Comparison of ENCODE assay signal across 25 mouse cellular contexts in genomic region chr7:126675104-126675503, GRCm38 (mm10). TPM values are rescaled to one million over a fixed set of nuclear protein-coding genes. Genes with fewer than 3 reads are reported as not detected.
A peak's percentile ranks its signal among the peaks of the same experiment; 100 is the strongest.
DNase-seq lines count a peak whose midpoint lies in the region; ATAC-seq and TF ChIP-seq lines count a peak whose summit lies in the region.
"Had no signal": no experiment of that assay in that cellular context is flagged by ENCODE, and none has a peak within 500 bp of the region (broad histone marks: within the 10 kb centered on the region; RNA-seq: fewer than 3 reads in every experiment).

No protein-coding gene starts in this region.

- H3K27me3 ChIP-seq in heart, embryonic 12.5 days (replicated peaks), result no peaks in the 10 kb centered on the region
- H3K27me3 ChIP-seq in heart, postnatal 0 days (ENCODE audit: control insufficient read depth, insufficient read depth, low read length), result no peaks in the 10 kb centered on the region
- H3K27me3 ChIP-seq in liver, embryonic 16.5 days (ENCODE audit: control insufficient read depth, insufficient read depth, low read depth, low read length), result no peaks in the 10 kb centered on the region
- no peaks in the 10 kb centered on the region for H3K27me3 ChIP-seq in liver, embryonic 12.5 days (replicated peaks)
- H3K27me3 ChIP-seq: embryonic facial prominence, embryonic 12.5 days; heart, embryonic 13.5 days; stomach, embryonic 15.5 days had no signal

- H3K27ac ChIP-seq in heart, embryonic 12.5 days (ENCODE audit: poor library complexity, severe bottlenecking), result no peak overlapping the region
- peak overlapping the region; percentile 86; the same call in 1 of the 2 replicates for H3K27ac ChIP-seq in heart, postnatal 0 days (ENCODE audit: low read depth)
- no peak overlapping the region for H3K27ac ChIP-seq in liver, embryonic 16.5 days (ENCODE audit: low read length)
- H3K27ac ChIP-seq in liver, embryonic 12.5 days, result no peak overlapping the region
- H3K27ac ChIP-seq: embryonic facial prominence, embryonic 12.5 days; macrophage; stomach, embryonic 15.5 days had no signal

- no peak for TF ChIP-seq CTCF in heart, postnatal 0 days (IDR thresholded peaks at IDR 0.05; ENCODE audit: low read depth)

- no peak for ATAC-seq in heart, embryonic 12.5 days (ENCODE audit: insufficient number of reproducible peaks, low FRiP score)
- no peak for ATAC-seq in heart, postnatal 0 days (ENCODE audit: insufficient read depth, low read depth)
- ATAC-seq in liver, embryonic 16.5 days (ENCODE audit: low read depth), result no peak
- no peak for ATAC-seq in liver, embryonic 12.5 days
- 0 out of 2 replicates have a peak, but pooled peaks have one; percentile 17 for ATAC-seq in granulocyte monocyte progenitor cell, adult 5-6 weeks (replicated peaks; ENCODE audit: poor library complexity, severe bottlenecking)
- ATAC-seq: forebrain, embryonic 14.5 days; hindbrain, embryonic 16.5 days had no signal

- no peak for TF ChIP-seq EP300 in heart, postnatal 0 days (IDR thresholded peaks at IDR 0.05; ENCODE audit: low read depth)

- H3K36me3 ChIP-seq in heart, embryonic 12.5 days, result peaks cover 24% of the 10 kb centered on the region
- H3K36me3 ChIP-seq in heart, postnatal 0 days (replicated peaks; ENCODE audit: control insufficient read depth, insufficient read depth, low read length), result peaks cover 12% of the 10 kb centered on the region; the same call in 1 of the 2 replicates
- H3K36me3 ChIP-seq in liver, embryonic 16.5 days (ENCODE audit: control insufficient read depth, insufficient read depth), result peaks cover 3% of the 10 kb centered on the region; the same call in 1 of the 2 replicates
- peaks cover 76% of the 10 kb centered on the region for H3K36me3 ChIP-seq in liver, embryonic 12.5 days

- 91% methylated on average over 8 of the region's 8 CpGs for WGBS in heart, embryonic 12.5 days
- WGBS in heart, postnatal 0 days, result 90% methylated on average over 8 of the region's 8 CpGs
- WGBS in liver, embryonic 16.5 days (ENCODE audit: insufficient replicate concordance), result 76% methylated on average over 8 of the region's 8 CpGs
- WGBS in liver, embryonic 12.5 days (ENCODE audit: insufficient replicate concordance), result 87% methylated on average over 8 of the region's 8 CpGs

- no peak overlapping the region for H3K4me2 ChIP-seq in heart, embryonic 12.5 days
- peak overlapping the region; percentile 47 for H3K4me2 ChIP-seq in heart, postnatal 0 days (ENCODE audit: low read depth, low read length)
- H3K4me2 ChIP-seq in liver, embryonic 16.5 days (ENCODE audit: low read depth, low read length), result peak overlapping the region; percentile 12; the same call in 1 of the 2 replicates
- no peak overlapping the region for H3K4me2 ChIP-seq in liver, embryonic 12.5 days
- H3K4me2 ChIP-seq: embryonic facial prominence, embryonic 12.5 days; stomach, embryonic 15.5 days had no signal

- peak; percentile 93 for DNase-seq in heart, adult 11 months
- DNase-seq in heart, postnatal 0 days (ENCODE audit: low spot score), result no peak
- no peak for DNase-seq in heart, postnatal 4 days
- DNase-seq in frontal cortex, postnatal 10 days (ENCODE audit: low spot score in 2 of 2), result no peak
- DNase-seq: adrenal gland, adult 8-10 months; cerebellum, adult 11 months; cerebellum, adult 9-10 months; cerebellum, postnatal 36 days; embryo, embryonic 11 days; kidney, adult 8-10 months; kidney, postnatal 4 days; midbrain, embryonic 14.5 days; thymus, postnatal 14 days had no signal

- H3K4me1 ChIP-seq in heart, embryonic 12.5 days (replicated peaks), result peaks cover 15% of the 10 kb centered on the region; the same call in 1 of the 2 replicates
- H3K4me1 ChIP-seq in heart, postnatal 0 days (ENCODE audit: control insufficient read depth, insufficient read depth), result peaks cover 6% of the 10 kb centered on the region
- no peaks in the 10 kb centered on the region for H3K4me1 ChIP-seq in liver, embryonic 16.5 days (ENCODE audit: control insufficient read depth, low read depth, low read length)
- peaks cover 3% of the 10 kb centered on the region; the same call in 1 of the 2 replicates for H3K4me1 ChIP-seq in liver, embryonic 12.5 days
- H3K4me1 ChIP-seq: embryonic facial prominence, embryonic 12.5 days; stomach, embryonic 15.5 days had no signal

- H3K9me3 ChIP-seq in heart, embryonic 12.5 days (replicated peaks), result no peaks in the 10 kb centered on the region
- no peaks in the 10 kb centered on the region for H3K9me3 ChIP-seq in heart, postnatal 0 days (replicated peaks; ENCODE audit: control insufficient read depth, low read length)
- H3K9me3 ChIP-seq in liver, embryonic 16.5 days (replicated peaks; ENCODE audit: control insufficient read depth, low read length), result no peaks in the 10 kb centered on the region
- no peaks in the 10 kb centered on the region for H3K9me3 ChIP-seq in liver, embryonic 12.5 days (replicated peaks)
- H3K9me3 ChIP-seq: embryonic facial prominence, embryonic 12.5 days; G1E; heart, embryonic 13.5 days; stomach, embryonic 15.5 days had no signal

- H3K4me3 ChIP-seq in heart, embryonic 12.5 days, result no peak overlapping the region
- H3K4me3 ChIP-seq in heart, postnatal 0 days (ENCODE audit: low read depth, low read length), result no peak overlapping the region
- H3K4me3 ChIP-seq in liver, embryonic 16.5 days (ENCODE audit: low read depth, low read length), result peak overlapping the region; percentile 6; the same call in 1 of the 2 replicates
- no peak overlapping the region for H3K4me3 ChIP-seq in liver, embryonic 12.5 days
- H3K4me3 ChIP-seq: embryonic facial prominence, embryonic 12.5 days; heart, embryonic 13.5 days; stomach, embryonic 15.5 days had no signal

- no peak overlapping the region for H3K9ac ChIP-seq in heart, embryonic 12.5 days
- H3K9ac ChIP-seq in heart, postnatal 0 days (replicated peaks; ENCODE audit: low read depth, low read length), result no peak overlapping the region
- H3K9ac ChIP-seq in liver, embryonic 16.5 days (ENCODE audit: low read depth, low read length), result no peak overlapping the region
- H3K9ac ChIP-seq in liver, embryonic 12.5 days, result no peak overlapping the region
- H3K9ac ChIP-seq: embryonic facial prominence, embryonic 12.5 days; stomach, embryonic 15.5 days had no signal

RNA-seq across cellular contexts. Expression of gene Sult1a1, which starts 1.1 kb away (rescaled TPM):
- 3.7 TPM in 2 replicates for polyA plus RNA-seq in heart, embryonic 12.5 days (2016; fragmentation: Nextera tagmentation; extraction: Ambion mirVana)
- total RNA-seq in heart, postnatal 0 days (2014; rRNA removed; ENCODE audit: low replicate concordance), result 64.2 and 78.2 TPM in 2 replicates
- 24.8 and 30.4 TPM in 2 replicates for polyA plus RNA-seq in heart, postnatal 0 days (2015; fragmentation: Nextera tagmentation; extraction: Ambion mirVana)
- total RNA-seq in heart, postnatal 4 days (2021), result 1 to 10 TPM; 5.5 to 6.6 TPM
- polyA plus RNA-seq in liver, embryonic 16.5 days (2015; fragmentation: Nextera tagmentation; extraction: Ambion mirVana), result 69.5 and 88.7 TPM in 2 replicates
- polyA plus RNA-seq in liver, embryonic 12.5 days (2016; fragmentation: Nextera tagmentation; extraction: Ambion mirVana), result 0.24 and 0.50 TPM in 2 replicates
- total RNA-seq in granulocyte monocyte progenitor cell, adult 5-6 weeks (2014; fragmentation: Nextera tagmentation), result 0.85 TPM in 1 of 2 replicates, not detected in the other
- 0.56 and 1.6 TPM in 2 replicates for total RNA-seq in granulocyte monocyte progenitor cell, adult 5-6 weeks (2017)
- total RNA-seq: megakaryocyte-erythroid progenitor cell, adult 5-6 weeks had no signal
- polyA plus RNA-seq: G1E had no signal

RNA-seq across cellular contexts. Expression of gene Bola2, which starts 20.1 kb away (rescaled TPM):
- polyA plus RNA-seq in heart, embryonic 12.5 days (2016; fragmentation: Nextera tagmentation; extraction: Ambion mirVana), result 102 and 120 TPM in 2 replicates
- total RNA-seq in heart, postnatal 0 days (2014; rRNA removed; ENCODE audit: low replicate concordance), result 29.3 and 36.5 TPM in 2 replicates
- 89.0 and 93.7 TPM in 2 replicates for polyA plus RNA-seq in heart, postnatal 0 days (2015; fragmentation: Nextera tagmentation; extraction: Ambion mirVana)
- 10 to 100 TPM; 56.8 to 57.3 TPM for total RNA-seq in heart, postnatal 4 days (2021)
- 72.6 and 78.4 TPM in 2 replicates for polyA plus RNA-seq in liver, embryonic 16.5 days (2015; fragmentation: Nextera tagmentation; extraction: Ambion mirVana)
- polyA plus RNA-seq in liver, embryonic 12.5 days (2016; fragmentation: Nextera tagmentation; extraction: Ambion mirVana), result 134 and 153 TPM in 2 replicates
- 151 and 195 TPM in 2 replicates for total RNA-seq in granulocyte monocyte progenitor cell, adult 5-6 weeks (2014; fragmentation: Nextera tagmentation)
- 135 and 158 TPM in 2 replicates for total RNA-seq in granulocyte monocyte progenitor cell, adult 5-6 weeks (2017)

RNA-seq across cellular contexts. Expression of gene Slx1b, which starts 20.5 kb away (rescaled TPM):
- 6.9 and 7.5 TPM in 2 replicates for polyA plus RNA-seq in heart, embryonic 12.5 days (2016; fragmentation: Nextera tagmentation; extraction: Ambion mirVana)
- 6.2 and 12.6 TPM in 2 replicates for total RNA-seq in heart, postnatal 0 days (2014; rRNA removed; ENCODE audit: low replicate concordance)
- polyA plus RNA-seq in heart, postnatal 0 days (2015; fragmentation: Nextera tagmentation; extraction: Ambion mirVana), result 4.9 and 6.3 TPM in 2 replicates
- total RNA-seq in heart, postnatal 4 days (2021), result 1 to 10 TPM; 7.2 to 8.1 TPM
- polyA plus RNA-seq in liver, embryonic 16.5 days (2015; fragmentation: Nextera tagmentation; extraction: Ambion mirVana), result 2.4 and 2.8 TPM in 2 replicates
- polyA plus RNA-seq in liver, embryonic 12.5 days (2016; fragmentation: Nextera tagmentation; extraction: Ambion mirVana), result 4.5 and 5.1 TPM in 2 replicates
- total RNA-seq in granulocyte monocyte progenitor cell, adult 5-6 weeks (2014; fragmentation: Nextera tagmentation), result 9.3 and 13.3 TPM in 2 replicates
- total RNA-seq in granulocyte monocyte progenitor cell, adult 5-6 weeks (2017), result 5.4 and 6.3 TPM in 2 replicates

RNA-seq across cellular contexts. Expression of gene Sgf29, which starts 26.0 kb away (rescaled TPM):
- polyA plus RNA-seq in heart, embryonic 12.5 days (2016; fragmentation: Nextera tagmentation; extraction: Ambion mirVana), result 26.9 and 27.2 TPM in 2 replicates
- 15.9 and 20.7 TPM in 2 replicates for total RNA-seq in heart, postnatal 0 days (2014; rRNA removed; ENCODE audit: low replicate concordance)
- 21.9 and 25.3 TPM in 2 replicates for polyA plus RNA-seq in heart, postnatal 0 days (2015; fragmentation: Nextera tagmentation; extraction: Ambion mirVana)
- 10 to 100 TPM; 30.9 to 33.2 TPM for total RNA-seq in heart, postnatal 4 days (2021)
- polyA plus RNA-seq in liver, embryonic 16.5 days (2015; fragmentation: Nextera tagmentation; extraction: Ambion mirVana), result 20.8 and 28.6 TPM in 2 replicates
- polyA plus RNA-seq in liver, embryonic 12.5 days (2016; fragmentation: Nextera tagmentation; extraction: Ambion mirVana), result 36.3 and 42.4 TPM in 2 replicates
- 129 and 133 TPM in 2 replicates for total RNA-seq in granulocyte monocyte progenitor cell, adult 5-6 weeks (2014; fragmentation: Nextera tagmentation)
- 53.3 and 79.1 TPM in 2 replicates for total RNA-seq in granulocyte monocyte progenitor cell, adult 5-6 weeks (2017)

RNA-seq across cellular contexts. Expression of gene Coro1a, which starts 32.5 kb away (rescaled TPM):
- 9.2 and 9.8 TPM in 2 replicates for polyA plus RNA-seq in heart, embryonic 12.5 days (2016; fragmentation: Nextera tagmentation; extraction: Ambion mirVana)
- total RNA-seq in heart, postnatal 0 days (2014; rRNA removed; ENCODE audit: low replicate concordance), result 14.8 and 25.3 TPM in 2 replicates
- polyA plus RNA-seq in heart, postnatal 0 days (2015; fragmentation: Nextera tagmentation; extraction: Ambion mirVana), result 8.4 and 8.5 TPM in 2 replicates
- total RNA-seq in heart, postnatal 4 days (2021), result 1 to 10 TPM; 8.4 to 9.2 TPM
- polyA plus RNA-seq in liver, embryonic 16.5 days (2015; fragmentation: Nextera tagmentation; extraction: Ambion mirVana), result 98.9 and 105 TPM in 2 replicates
- 77.9 and 86.6 TPM in 2 replicates for polyA plus RNA-seq in liver, embryonic 12.5 days (2016; fragmentation: Nextera tagmentation; extraction: Ambion mirVana)
- total RNA-seq in granulocyte monocyte progenitor cell, adult 5-6 weeks (2014; fragmentation: Nextera tagmentation), result 497 and 510 TPM in 2 replicates
- 409 and 441 TPM in 2 replicates for total RNA-seq in granulocyte monocyte progenitor cell, adult 5-6 weeks (2017)

Comparison
In these comparisons a context has a peak if more than half of its experiments do, and no peak if none do; other contexts are left out.
1. H3K4me2 ChIP-seq: peak in heart, postnatal 0 days (single experiment) and liver, embryonic 16.5 days (single experiment); none in heart, embryonic 12.5 days (single experiment) and liver, embryonic 12.5 days (single experiment).